Mouse (Mus musculus): ENCODE measurements around the gene Lima1.

GRCm38 (mm10) chr15:99835191-99835590 lies 40.1 kb downstream of the Lima1 start:
- TF ChIP-seq MAFK (IDR thresholded peaks at IDR 0.05; ENCODE audit: insufficient read depth, low read depth, low read length) (no peak), ZC3H11A (IDR thresholded peaks at IDR 0.05; ENCODE audit: borderline replicate concordance, low read depth, low read length) (no peak)
